Mouse (Mus musculus) neural tube, embryonic 11.5 days (tissue): ENCODE results near the gene Map3k6. TPM values are rescaled to one million over a fixed set of nuclear protein-coding genes. Genes with fewer than 3 reads are reported as not detected.

Experiments
- ATAC-seq: fragments of 200-750 bp; cut with Nextera tagmentation; 2 replicates; pipeline ENCODE4 v1.8.0; 2017; ENCODE audit warnings: moderate number of reproducible peaks, mild to moderate bottlenecking, moderate TSS enrichment, moderate library complexity; ENCODE audit not compliant: insufficient read depth, low FRiP score, low TSS enrichment
- DNase-seq: peaks from one replicate; pipeline ENCODE4 v3.0.0-alpha.2; 2015; ENCODE audit warnings: low spot score
- H3K27ac ChIP-seq: fragments of 300-500 bp; sonication (generic); 2 replicates; pipeline ENCODE4 v1.5.1; 2014; ENCODE audit warnings: low read depth, mild to moderate bottlenecking, low read length
- H3K27me3 ChIP-seq: fragments of 300-500 bp; sonication (generic); 2 replicates; pipeline ENCODE4 v1.6.1; 2014; ENCODE audit warnings: mild to moderate bottlenecking, low read length, mixed read lengths; ENCODE audit not compliant: control insufficient read depth, insufficient read depth
- H3K36me3 ChIP-seq: fragments of 300-500 bp; sonication (generic); 2 replicates; pipeline ENCODE4 v1.6.1; 2014; ENCODE audit warnings: mild to moderate bottlenecking, low read length, moderate library complexity, mixed read lengths; ENCODE audit not compliant: control insufficient read depth, insufficient read depth
- H3K4me1 ChIP-seq: fragments of 300-500 bp; sonication (generic); 2 replicates; pipeline ENCODE4 v1.6.1; 2014; ENCODE audit warnings: low read length, mixed read lengths; ENCODE audit not compliant: control insufficient read depth, insufficient read depth
- H3K4me2 ChIP-seq: fragments of 300-500 bp; sonication (generic); 2 replicates; pipeline ENCODE4 v1.6.1; 2014; ENCODE audit warnings: low read depth, mild to moderate bottlenecking, moderate library complexity
- H3K4me3 ChIP-seq: fragments of 300-500 bp; sonication (generic); 2 replicates; pipeline ENCODE4 v1.5.1; 2014; ENCODE audit warnings: low read depth, low read length
- H3K9ac ChIP-seq: fragments of 300-500 bp; sonication (generic); 2 replicates; pipeline ENCODE4 v1.6.1; 2014; ENCODE audit warnings: mild to moderate bottlenecking, low read length
- H3K9me3 ChIP-seq: fragments of 300-500 bp; sonication (generic); 2 replicates; pipeline ENCODE4 v1.6.1; 2016; ENCODE audit warnings: low read length; ENCODE audit not compliant: control insufficient read depth
- WGBS: fragments of 180-500 bp; shearing (Covaris S2); extraction: QIAGEN DNeasy Blood & Tissue Kit; methylation state at CpG from one replicate; pipeline ENCODE4 v1.1.7; 2014; 5-methylcytosine and 5-hydroxymethylcytosine counted together
- polyA plus RNA-seq: library from polyadenylated mRNA; unstranded; fragments of >200 nt; fragmentation: Nextera tagmentation; extraction: Ambion mirVana; gene quantifications from 2 replicates; pipeline ENCODE4 v1.2.1, GENCODE M21; 2014

Gene Map3k6
- polyA plus RNA-seq, 1 experiment from 2014 or later = 2.7 TPM

GRCm38 (mm10) chr4:133277104-133278026 is 36.7 kb downstream of the Map3k6 start, which contains the start of gene Tmem222:
TSS of gene Tmem222 (minus strand) at chr4:133277792.
- Histone ChIP-seq H3K9ac (peak within 1 kb of the TSS; percentile 85), H3K9me3 (no peaks in the 10 kb centered on the region), H3K4me3 (peak within 1 kb of the TSS; percentile 72), H3K4me2 (peak within 1 kb of the TSS; percentile 56), H3K27ac (peak within 1 kb of the TSS; percentile 89), H3K27me3 (no peaks in the 10 kb centered on the region), H3K36me3 (no peaks in the 10 kb centered on the region), H3K4me1 (peaks cover 8% of the 10 kb centered on the region)
- DNase-seq (peak; percentile 95), ATAC-seq (peak; percentile 89)
- under 1% methylated on average over 71 of the region's 73 CpGs for WGBS

- WGBS = 37% methylated on average over 6 of the region's 6 CpGs
- H3K27me3 ChIP-seq = no peaks in the 10 kb centered on the region
These were observed 37.4 kb downstream of the Map3k6 start for GRCm38 (mm10) chr4:133278067-133278466.

GRCm38 (mm10) chr4:133278482-133278881 is 37.9 kb downstream of the Map3k6 start:
- H3K27ac ChIP-seq = peak overlapping the region; percentile 89
- peak overlapping the region; percentile 56; the same call in 1 of the 2 replicates for H3K4me2 ChIP-seq
- H3K27me3 ChIP-seq = no peaks in the 10 kb centered on the region
- no peaks in the 10 kb centered on the region for H3K9me3 ChIP-seq
- ATAC-seq (no peak), DNase-seq (no peak)
- peaks cover 12% of the 10 kb centered on the region for H3K4me1 ChIP-seq
- H3K9ac ChIP-seq = peak overlapping the region; percentile 85
- H3K4me3 ChIP-seq = no peak overlapping the region
- H3K36me3 ChIP-seq = no peaks in the 10 kb centered on the region
- WGBS = 93% methylated on average over 3 of the region's 3 CpGs

More at GRCm38 (mm10) chr4:133278067-133278466, 37.4 kb downstream of the Map3k6 start:
- Histone ChIP-seq H3K4me1 (peaks cover 12% of the 10 kb centered on the region), H3K4me2 (peak overlapping the region; percentile 56), H3K9ac (peak overlapping the region; percentile 85), H3K36me3 (no peaks in the 10 kb centered on the region), H3K27ac (peak overlapping the region; percentile 89), H3K9me3 (no peaks in the 10 kb centered on the region), H3K4me3 (peak overlapping the region; percentile 72)
- no peak for DNase-seq
- ATAC-seq = no peak

GRCm38 (mm10) chr4:133281513-133281912 is 40.9 kb downstream of the Map3k6 start:
- Histone ChIP-seq H3K36me3 (no peaks in the 10 kb centered on the region), H3K9ac (peak overlapping the region; percentile 18; the same call in 1 of the 2 replicates), H3K4me3 (no peak overlapping the region), H3K27me3 (no peaks in the 10 kb centered on the region), H3K9me3 (no peaks in the 10 kb centered on the region), H3K27ac (peak overlapping the region; percentile 79), H3K4me2 (peak overlapping the region; percentile 16; the same call in 1 of the 2 replicates), H3K4me1 (peaks cover 8% of the 10 kb centered on the region)
- no peak for ATAC-seq
- no peak for DNase-seq
- 46% methylated on average over 7 of the region's 7 CpGs for WGBS

- Histone ChIP-seq H3K27ac (peak overlapping the region; percentile 79), H3K4me2 (peak overlapping the region; percentile 12; the same call in 1 of the 2 replicates), H3K9ac (peak overlapping the region; percentile 18; the same call in 1 of the 2 replicates), H3K27me3 (no peaks in the 10 kb centered on the region), H3K36me3 (no peaks in the 10 kb centered on the region), H3K4me1 (peaks cover 8% of the 10 kb centered on the region), H3K4me3 (no peak overlapping the region), H3K9me3 (no peaks in the 10 kb centered on the region)
- DNase-seq = peak; percentile 64
- 24% methylated on average over 5 of the region's 5 CpGs for WGBS
- no peak for ATAC-seq
These were observed 41.4 kb downstream of the Map3k6 start for GRCm38 (mm10) chr4:133281951-133282481.

GRCm38 (mm10) chr4:133282656-133283055 is 42.0 kb downstream of the Map3k6 start:
- no peaks in the 10 kb centered on the region for H3K9me3 ChIP-seq
- H3K4me3 ChIP-seq = no peak overlapping the region
- ATAC-seq (no peak), DNase-seq (no peak)
- peaks cover 8% of the 10 kb centered on the region for H3K4me1 ChIP-seq
- no peaks in the 10 kb centered on the region for H3K27me3 ChIP-seq
- no peaks in the 10 kb centered on the region for H3K36me3 ChIP-seq
- no peak overlapping the region for H3K9ac ChIP-seq
- H3K4me2 ChIP-seq = no peak overlapping the region
- 21% methylated on average over 4 of the region's 4 CpGs for WGBS
- H3K27ac ChIP-seq = peak overlapping the region; percentile 79; the same call in 1 of the 2 replicates

GRCm38 (mm10) chr4:133285299-133285698 is 44.7 kb downstream of the Map3k6 start:
- DNase-seq (no peak), ATAC-seq (no peak)
- H3K4me1 ChIP-seq = peaks cover 8% of the 10 kb centered on the region
- WGBS = 83% methylated on average over 3 of the region's 3 CpGs
- H3K9ac ChIP-seq = no peak overlapping the region
- no peak overlapping the region for H3K4me2 ChIP-seq
- H3K27ac ChIP-seq = no peak overlapping the region
- H3K27me3 ChIP-seq = no peaks in the 10 kb centered on the region
- no peak overlapping the region for H3K4me3 ChIP-seq
- no peaks in the 10 kb centered on the region for H3K9me3 ChIP-seq
- no peaks in the 10 kb centered on the region for H3K36me3 ChIP-seq

GRCm38 (mm10) chr4:133285950-133286349 is 45.3 kb downstream of the Map3k6 start:
- H3K27me3 ChIP-seq = no peaks in the 10 kb centered on the region
- no peaks in the 10 kb centered on the region for H3K9me3 ChIP-seq
- ATAC-seq (no peak), DNase-seq (no peak)
- WGBS = 88% methylated on average over 5 of the region's 5 CpGs
- no peak overlapping the region for H3K9ac ChIP-seq
- no peak overlapping the region for H3K4me2 ChIP-seq
- no peaks in the 10 kb centered on the region for H3K36me3 ChIP-seq
- no peak overlapping the region for H3K4me3 ChIP-seq
- no peak overlapping the region for H3K27ac ChIP-seq
- H3K4me1 ChIP-seq = peaks cover 8% of the 10 kb centered on the region
